Mouse (Mus musculus) stomach, postnatal 0 days (tissue): Measurements from ENCODE around the gene Eml6.

Experiments
- CTCF ChIP-seq: IDR thresholded peaks from 2 replicates; pipeline ENCODE4 v1.5.1; 2016; ENCODE audit warnings: antibody characterized with exemption, low read depth, mild to moderate bottlenecking, moderate library complexity
- EP300 ChIP-seq: optimal IDR thresholded peaks from 2 replicates; pipeline ENCODE3; 2016; ENCODE audit warnings: antibody characterized with exemption

GRCm38 (mm10) chr11:29839781-29840180, 186.1 kb downstream of the Eml6 start:
- TF ChIP-seq EP300: no peak
- TF ChIP-seq CTCF: no peak
